Mouse (Mus musculus) adrenal gland, postnatal 14 days (tissue): ENCODE measurements around the gene Gper1. TPM values are rescaled to one million over a fixed set of nuclear protein-coding genes. Genes with fewer than 3 reads are reported as not detected.

Experiments used
- DNase-seq: peaks from one replicate; pipeline ENCODE4 v3.0.0; 2021; ENCODE audit warnings: mixed read lengths
- long read RNA-seq, 2 experiments: library from polyadenylated mRNA; stranded (forward); transcript quantifications; one replicate each; pipeline ENCODE4 v2.0.0; 2021
- total RNA-seq: library from RNA; stranded (reverse); gene quantifications from 2 replicates; pipeline ENCODE4 v1.2.3, GENCODE M21; 2021

Gper1 gene
- 4.6 and 6.3 TPM in 2 replicates for total RNA-seq
- long read RNA-seq, experiment 1, transcript Gper1-201 (3 exons, 2,537 nt), result major isoform, 10 of 14 reads
- long read RNA-seq, experiment 1, partial matches to known transcripts, result 1 of 14 reads
- long read RNA-seq, experiment 1, other reads (novel, unspliced or antisense), result 3 of 14 reads
- long read RNA-seq, experiment 2, transcript Gper1-201 (3 exons, 2,537 nt), result major isoform, 13 of 15 reads
- long read RNA-seq, experiment 2, partial matches to known transcripts, result 1 of 15 reads
- long read RNA-seq, experiment 2, other reads (novel, unspliced or antisense), result 0 of 15 reads

DNA sequence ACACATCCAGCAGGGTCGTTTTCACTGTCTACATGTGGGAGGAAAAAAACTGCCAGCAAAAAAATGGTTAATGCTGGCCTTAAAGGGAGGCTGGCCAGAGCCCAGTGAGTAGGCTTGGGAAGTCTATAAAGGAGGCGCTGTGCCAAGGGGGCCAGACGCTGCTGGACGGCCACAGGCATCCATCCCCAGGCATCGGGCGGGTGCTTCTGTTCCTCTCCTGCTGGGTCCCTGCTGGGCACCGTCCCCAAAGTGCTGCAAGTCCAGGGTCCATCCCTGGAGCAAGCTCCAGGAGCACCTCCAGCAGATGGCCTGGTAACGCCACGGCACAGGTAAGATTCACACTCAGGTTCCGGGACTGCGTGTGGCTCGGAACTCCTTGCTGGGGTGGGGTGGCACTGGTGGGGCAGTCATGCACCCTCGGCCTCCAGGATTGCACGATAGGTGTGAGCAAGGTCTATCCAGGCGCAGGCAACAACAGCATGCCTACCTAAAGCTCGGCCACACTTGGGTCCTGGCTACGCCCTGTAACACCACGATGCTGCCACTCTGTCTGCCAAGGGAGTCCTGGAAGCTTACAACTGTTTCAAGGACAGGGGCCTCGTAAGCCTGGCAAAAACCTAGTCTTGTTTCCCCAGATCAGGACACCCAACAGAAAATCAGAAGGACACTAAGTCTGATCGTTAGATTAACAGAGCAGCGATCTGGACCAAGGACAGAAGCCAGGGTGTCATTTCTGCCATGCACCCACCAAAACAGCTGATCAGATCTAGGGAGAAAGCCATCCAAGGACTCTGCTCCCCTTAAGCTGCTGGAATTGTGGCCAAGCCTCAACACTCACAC, at the start of gene Gper1:
Gene Gper1, plus strand, starts transcription at position 126 of the 840 bp plus-strand sequence.
- peak; percentile 76 for DNase-seq

GRCm38 (mm10) chr5:139373889-139374444, 49.0 kb upstream of the Gper1 start:
- DNase-seq, result no peak

- no peak for DNase-seq
These were observed 48.1 kb upstream of the Gper1 start for GRCm38 (mm10) chr5:139374841-139375240.

- peak; percentile 85 for DNase-seq
These were observed 45.3 kb upstream of the Gper1 start, which contains the start of gene Gpr146 for GRCm38 (mm10) chr5:139377468-139378270. TSS of gene Gpr146 (plus strand) at chr5:139377697.

- DNase-seq, result no peak
These were observed 44.7 kb upstream of the Gper1 start for GRCm38 (mm10) chr5:139378271-139378556.

GRCm38 (mm10) chr5:139378986-139379629, 43.8 kb upstream of the Gper1 start:
- DNase-seq, result peak; percentile 90

DNA sequence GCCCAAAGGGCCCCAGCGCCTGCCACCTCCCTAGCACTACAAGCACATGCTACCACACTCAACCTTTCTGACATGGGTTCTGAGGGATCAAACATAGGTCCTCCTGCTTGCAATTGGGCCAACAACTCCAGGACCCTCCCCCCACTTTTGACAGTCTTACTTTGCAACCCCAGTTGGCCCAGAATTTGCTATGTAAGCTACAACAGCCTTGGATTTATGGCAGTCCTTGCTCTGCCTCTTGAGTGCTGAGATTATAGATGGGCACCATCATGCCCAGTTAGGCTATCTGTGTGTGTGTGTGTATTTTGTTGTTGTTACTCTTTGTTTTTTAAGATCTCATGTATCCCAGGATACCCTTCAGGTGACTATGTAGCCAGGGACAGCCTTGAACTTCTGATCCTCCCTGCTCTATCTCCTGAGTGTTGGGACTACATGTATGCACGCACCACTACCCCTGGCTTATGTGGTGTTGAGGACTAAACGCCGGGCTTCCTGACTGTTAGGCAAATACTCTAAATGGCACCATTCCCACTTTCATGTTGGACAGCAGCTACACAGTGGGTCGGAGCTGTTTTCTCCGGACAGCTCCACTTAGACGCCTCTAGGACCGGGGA, 43.1 kb upstream of the Gper1 start:
- no peak for DNase-seq

GRCm38 (mm10) chr5:139380385-139381248, 42.3 kb upstream of the Gper1 start:
- DNase-seq, result peak; percentile 98

DNA sequence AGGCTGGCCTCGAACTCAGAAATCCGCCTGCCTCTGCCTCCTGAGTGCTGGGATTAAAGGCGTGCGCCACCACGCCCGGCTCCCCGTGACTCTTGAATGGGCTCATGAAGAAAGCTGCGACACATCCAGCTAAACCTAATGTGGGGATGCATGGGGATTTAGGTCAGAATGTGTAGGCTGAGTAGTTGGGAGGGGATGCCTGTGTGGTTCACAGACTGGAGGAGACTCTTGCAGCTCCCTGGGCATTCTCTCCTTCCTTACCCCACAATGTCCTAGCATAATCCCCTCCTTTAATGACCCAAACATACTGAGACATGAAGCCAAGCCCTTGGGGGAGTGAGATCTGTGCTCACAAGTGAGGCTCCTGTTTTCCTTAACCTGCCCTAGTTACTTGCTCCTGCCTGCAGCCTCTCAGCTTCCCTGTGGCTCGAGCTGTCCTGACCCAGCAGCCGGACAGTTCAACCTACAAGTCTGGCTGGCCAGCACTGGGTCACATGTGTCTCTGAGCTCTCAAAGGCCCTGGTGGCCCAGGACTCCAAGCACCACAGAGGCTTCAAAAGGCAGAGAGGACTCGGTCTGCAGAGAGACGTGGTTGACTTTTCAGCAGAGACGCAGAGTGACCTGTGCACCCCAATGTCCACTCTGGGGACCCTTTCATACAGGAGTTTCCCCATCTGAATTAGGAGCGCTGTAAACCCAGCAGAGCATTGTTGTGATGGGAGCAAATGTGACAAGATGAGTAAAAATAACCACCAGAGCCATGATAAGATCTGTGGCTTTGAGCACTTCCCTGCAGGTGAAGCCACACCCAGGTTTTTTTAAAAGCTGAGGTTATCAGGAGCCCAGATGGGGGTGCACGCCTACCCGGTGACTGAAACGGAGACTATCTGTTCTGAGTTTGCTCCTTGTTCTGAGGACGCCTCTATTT, 41.1 kb upstream of the Gper1 start:
- no peak for DNase-seq

GRCm38 (mm10) chr5:139382760-139383159, 40.2 kb upstream of the Gper1 start:
- DNase-seq, result peak; percentile 59

GRCm38 (mm10) chr5:139383234-139383633, 39.7 kb upstream of the Gper1 start:
- DNase-seq, result no peak

DNA sequence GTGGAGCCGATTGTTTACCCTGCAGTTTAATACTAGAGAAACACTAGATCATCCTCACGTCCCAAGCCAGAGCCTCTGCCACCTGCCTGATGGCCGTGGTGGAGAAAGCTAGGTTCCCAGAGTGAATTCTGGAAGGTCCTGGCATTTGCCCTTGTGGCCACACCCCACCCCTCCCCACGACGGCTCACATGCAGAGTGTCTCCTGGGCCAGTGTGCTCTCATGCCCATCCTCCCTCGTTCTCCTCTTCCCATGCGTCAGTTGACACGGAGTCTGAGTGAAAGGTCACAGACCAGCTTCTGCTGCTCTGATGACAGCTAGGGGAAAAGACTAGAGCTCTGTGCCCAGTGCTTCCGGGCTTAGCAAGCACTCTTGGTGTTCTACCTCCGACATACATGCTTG, 38.4 kb upstream of the Gper1 start:
- peak; percentile 78 for DNase-seq

- no peak for DNase-seq
These were observed 36.9 kb upstream of the Gper1 start for GRCm38 (mm10) chr5:139386047-139386446.

DNA sequence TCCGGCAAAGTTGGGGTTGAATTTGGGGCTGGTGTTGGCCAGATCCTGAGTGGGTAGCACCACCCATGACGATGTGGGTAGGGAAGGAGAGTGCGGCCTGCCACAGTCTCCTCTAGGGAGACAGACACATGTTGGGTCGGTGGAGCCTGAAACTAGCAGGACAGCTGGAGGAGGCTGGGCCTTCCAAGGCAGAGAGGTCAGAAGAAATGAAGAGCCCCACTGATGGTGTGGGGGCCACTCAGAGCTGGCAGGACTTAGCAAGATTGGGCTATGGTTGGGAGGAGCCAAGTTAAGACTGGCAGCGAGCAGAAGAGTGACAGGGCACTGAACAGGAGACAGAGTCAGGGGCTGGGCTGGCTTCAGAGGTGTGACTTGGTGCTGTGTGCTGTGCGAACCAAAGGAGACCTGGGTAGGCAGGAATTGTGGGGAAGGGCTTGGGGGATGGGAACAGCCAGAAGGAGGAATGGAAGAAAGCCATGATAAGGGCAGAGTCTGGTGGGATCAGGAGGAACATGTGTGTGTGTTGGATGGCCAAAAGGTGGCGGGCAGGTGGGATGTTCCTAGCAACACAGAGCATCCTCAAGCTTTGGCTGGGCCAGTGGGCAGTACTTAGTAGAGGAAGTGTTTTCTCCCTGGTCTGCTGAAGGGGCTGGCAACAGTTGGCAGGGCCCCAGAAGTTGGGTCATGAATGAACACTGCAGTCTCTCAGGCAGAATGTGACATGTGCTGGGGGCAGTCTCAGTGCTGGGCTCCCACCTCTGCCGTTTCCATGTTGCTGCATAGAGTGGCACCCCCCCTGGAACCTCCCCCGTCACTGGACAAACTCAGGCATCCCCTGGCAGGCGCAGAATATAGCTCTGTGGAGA, 35.4 kb upstream of the Gper1 start:
- peak; percentile 64 for DNase-seq

DNA sequence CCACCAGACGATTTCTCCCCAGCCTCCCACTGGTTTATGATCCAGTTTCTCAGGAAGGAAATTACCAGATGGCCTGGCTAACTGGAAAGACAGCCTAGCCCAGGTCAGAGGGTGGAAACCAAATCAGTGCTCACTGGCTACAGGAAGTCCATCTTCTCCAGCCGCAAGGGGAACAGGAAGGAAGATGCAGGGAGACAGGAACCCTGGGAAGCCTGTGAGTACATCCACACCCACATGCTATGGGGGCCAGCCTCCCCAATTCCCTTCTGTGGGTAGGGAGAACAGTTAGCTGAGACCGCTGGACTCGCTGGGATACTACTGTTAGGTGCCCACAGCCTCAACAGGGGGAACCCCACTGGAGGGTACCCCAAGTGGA, 34.8 kb upstream of the Gper1 start:
- no peak for DNase-seq

DNA sequence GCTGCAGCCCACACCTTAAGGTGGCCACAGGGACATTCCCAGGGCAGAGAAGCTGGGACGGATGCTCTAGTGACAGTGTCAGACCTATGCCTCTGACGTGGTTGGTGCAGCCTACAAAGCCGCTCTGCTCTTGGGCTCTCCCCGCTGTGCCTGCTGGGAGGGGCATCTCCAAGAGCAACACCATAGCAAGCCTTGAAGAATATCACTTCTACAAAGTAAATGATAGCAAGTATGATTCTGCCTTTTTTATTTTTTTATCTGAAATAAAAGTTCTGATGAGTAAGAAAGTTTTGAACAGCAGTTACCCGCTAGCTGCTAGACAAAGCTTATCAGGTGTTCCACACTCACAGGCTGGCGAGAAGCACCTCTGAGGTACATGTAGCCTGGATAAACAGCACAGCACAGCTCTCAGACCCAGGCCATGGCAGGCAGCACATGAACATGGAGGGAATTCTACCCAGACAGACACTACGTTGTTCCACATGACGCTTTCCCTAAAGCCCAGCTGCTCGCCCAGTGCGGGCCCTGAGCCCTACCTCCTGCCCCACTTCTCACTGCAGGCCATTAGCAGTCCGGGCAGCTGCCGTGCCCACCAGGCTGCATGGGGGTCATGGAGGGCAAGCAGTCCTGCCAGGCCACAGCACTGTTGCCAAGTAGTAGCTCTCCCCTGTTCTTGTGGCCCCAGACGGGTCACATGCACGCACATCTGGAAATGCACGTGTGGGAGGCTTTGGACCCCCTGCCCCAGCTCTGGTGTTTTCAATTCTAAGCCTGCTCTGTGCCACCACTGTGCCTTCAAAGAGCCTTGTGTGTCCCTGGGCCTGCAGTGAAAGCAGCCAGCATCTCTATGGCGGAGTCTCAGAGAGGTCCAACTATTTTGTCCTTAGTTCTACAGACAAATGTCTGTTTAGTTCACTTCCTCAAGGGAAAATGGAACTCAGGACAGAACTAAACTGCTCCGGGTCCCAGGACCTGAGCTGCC, 34.0 kb upstream of the Gper1 start:
- no peak for DNase-seq

DNA sequence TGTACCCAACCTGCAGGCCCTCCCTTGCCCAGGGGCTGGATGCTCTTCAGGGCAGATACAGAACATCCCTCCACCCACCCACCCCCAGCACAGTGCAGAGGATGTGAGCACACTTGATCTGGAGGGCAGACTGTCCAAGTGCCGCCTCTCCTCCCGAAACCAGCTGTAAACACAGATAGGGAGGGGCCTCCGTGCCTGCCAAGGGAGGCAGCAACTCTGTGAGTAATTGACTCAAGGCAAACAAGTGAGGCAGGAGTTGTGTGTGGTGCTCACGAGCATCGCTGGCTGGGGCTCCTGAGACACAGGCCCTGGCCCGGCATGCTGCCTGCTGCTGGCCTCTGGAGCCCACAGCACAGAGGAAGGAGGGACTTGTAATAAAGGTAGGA, 33.3 kb upstream of the Gper1 start:
- DNase-seq, result peak; percentile 83
